Mouse (Mus musculus) liver, postnatal 0 days (tissue): ENCODE results near the gene Sez6l.

Source experiments
- CTCF ChIP-seq: sonication (generic); IDR thresholded peaks from 2 replicates; pipeline ENCODE4 v1.5.1; 2016; ENCODE audit warnings: antibody characterized with exemption, low read depth
- EP300 ChIP-seq: IDR thresholded peaks from 2 replicates; pipeline ENCODE4 v1.6.1; 2016; ENCODE audit warnings: antibody characterized with exemption, low read depth, mild to moderate bottlenecking

GRCm38 (mm10) chr5:112369326-112369725 lies 207.7 kb downstream of the Sez6l start:
- TF ChIP-seq CTCF (no peak), EP300 (no peak)
